Mouse (Mus musculus) neural tube, embryonic 13.5 days (tissue): Measurements from ENCODE around the gene Ankrd40. TPM values are rescaled to one million over a fixed set of nuclear protein-coding genes. Genes with fewer than 3 reads are reported as not detected.

ENCODE experiments used
- ATAC-seq: fragments of 200-750 bp; cut with Nextera tagmentation; 2 replicates; pipeline ENCODE4 v1.8.0; 2017; ENCODE audit warnings: low read depth, mild to moderate bottlenecking, moderate TSS enrichment, moderate library complexity
- H3K27ac ChIP-seq: fragments of 300-500 bp; sonication (generic); replicated peaks from 2 replicates; pipeline ENCODE4 v1.5.1; 2015; ENCODE audit warnings: moderate library complexity, mild to moderate bottlenecking, inconsistent platforms
- H3K27me3 ChIP-seq: fragments of 300-500 bp; sonication (generic); 2 replicates; pipeline ENCODE4 v1.6.1; 2015; ENCODE audit warnings: mild to moderate bottlenecking, inconsistent platforms
- H3K36me3 ChIP-seq: fragments of 300-500 bp; sonication (generic); 2 replicates; pipeline ENCODE4 v1.6.1; 2015; ENCODE audit warnings: mild to moderate bottlenecking, inconsistent platforms
- H3K4me1 ChIP-seq: fragments of 300-500 bp; sonication (generic); replicated peaks from 2 replicates; pipeline ENCODE4 v1.6.1; 2015; ENCODE audit warnings: inconsistent platforms
- H3K4me2 ChIP-seq: fragments of 300-500 bp; sonication (generic); 2 replicates; pipeline ENCODE4 v1.6.1; 2015; ENCODE audit warnings: inconsistent platforms, mild to moderate bottlenecking, moderate library complexity
- H3K4me3 ChIP-seq: fragments of 300-500 bp; sonication (generic); 2 replicates; pipeline ENCODE4 v1.5.1; 2015; ENCODE audit warnings: mild to moderate bottlenecking, inconsistent platforms
- H3K9ac ChIP-seq: fragments of 300-500 bp; sonication (generic); 2 replicates; pipeline ENCODE4 v1.6.1; 2015; ENCODE audit warnings: moderate library complexity, mild to moderate bottlenecking, inconsistent platforms
- H3K9me3 ChIP-seq: fragments of 300-500 bp; sonication (generic); 2 replicates; pipeline ENCODE4 v1.6.1; 2016; ENCODE audit warnings: inconsistent platforms
- WGBS: fragments of 180-500 bp; shearing (Covaris S2); methylation state at CpG from one replicate; pipeline ENCODE4 v1.1.7; 2015; 5-methylcytosine and 5-hydroxymethylcytosine counted together
- polyA plus RNA-seq: library from polyadenylated mRNA; unstranded; fragments of >200 nt; fragmentation: Nextera tagmentation; extraction: Ambion mirVana; gene quantifications from 2 replicates; pipeline ENCODE4 v1.2.1, GENCODE M21; 2015

Gene Ankrd40
- polyA plus RNA-seq, 1 experiment from 2014 or later: 21.8 TPM

- ATAC-seq: no peak
- Histone ChIP-seq H3K9ac (0 out of 2 replicates have a peak overlapping the region, but pooled peaks have one; percentile 99), H3K4me1 (peaks cover 55% of the 10 kb centered on the region), H3K36me3 (peaks cover 2% of the 10 kb centered on the region), H3K27ac (peak overlapping the region; percentile 100), H3K4me2 (peak overlapping the region; percentile 75), H3K27me3 (no peaks in the 10 kb centered on the region), H3K9me3 (no peaks in the 10 kb centered on the region), H3K4me3 (peak overlapping the region; percentile 75; the same call in 1 of the 2 replicates)
- WGBS: 46% methylated on average over 4 of the region's 4 CpGs
Observed at GRCm38 (mm10) chr11:94329270-94329891, 1.6 kb downstream of the Ankrd40 start.

- H3K4me2 ChIP-seq: peak overlapping the region; percentile 75
- no peak for ATAC-seq
- H3K27me3 ChIP-seq: no peaks in the 10 kb centered on the region
- H3K4me1 ChIP-seq: peaks cover 55% of the 10 kb centered on the region
- 97% methylated on average over 3 of the region's 3 CpGs for WGBS
- H3K36me3 ChIP-seq: peaks cover 9% of the 10 kb centered on the region
- no peak overlapping the region for H3K4me3 ChIP-seq
- H3K9me3 ChIP-seq: no peaks in the 10 kb centered on the region
- no peak overlapping the region for H3K27ac ChIP-seq
- H3K9ac ChIP-seq: peak overlapping the region; percentile 49
Observed at GRCm38 (mm10) chr11:94330211-94330610, 2.4 kb downstream of the Ankrd40 start.

GRCm38 (mm10) chr11:94332726-94333125, 4.9 kb downstream of the Ankrd40 start:
- H3K27ac ChIP-seq: no peak overlapping the region
- H3K9ac ChIP-seq: no peak overlapping the region
- no peak for ATAC-seq
- H3K4me3 ChIP-seq: no peak overlapping the region
- WGBS: 91% methylated on average over 6 of the region's 6 CpGs
- H3K4me2 ChIP-seq: no peak overlapping the region
- no peaks in the 10 kb centered on the region for H3K27me3 ChIP-seq
- H3K36me3 ChIP-seq: peaks cover 29% of the 10 kb centered on the region
- peaks cover 43% of the 10 kb centered on the region for H3K4me1 ChIP-seq
- H3K9me3 ChIP-seq: no peaks in the 10 kb centered on the region

DNA sequence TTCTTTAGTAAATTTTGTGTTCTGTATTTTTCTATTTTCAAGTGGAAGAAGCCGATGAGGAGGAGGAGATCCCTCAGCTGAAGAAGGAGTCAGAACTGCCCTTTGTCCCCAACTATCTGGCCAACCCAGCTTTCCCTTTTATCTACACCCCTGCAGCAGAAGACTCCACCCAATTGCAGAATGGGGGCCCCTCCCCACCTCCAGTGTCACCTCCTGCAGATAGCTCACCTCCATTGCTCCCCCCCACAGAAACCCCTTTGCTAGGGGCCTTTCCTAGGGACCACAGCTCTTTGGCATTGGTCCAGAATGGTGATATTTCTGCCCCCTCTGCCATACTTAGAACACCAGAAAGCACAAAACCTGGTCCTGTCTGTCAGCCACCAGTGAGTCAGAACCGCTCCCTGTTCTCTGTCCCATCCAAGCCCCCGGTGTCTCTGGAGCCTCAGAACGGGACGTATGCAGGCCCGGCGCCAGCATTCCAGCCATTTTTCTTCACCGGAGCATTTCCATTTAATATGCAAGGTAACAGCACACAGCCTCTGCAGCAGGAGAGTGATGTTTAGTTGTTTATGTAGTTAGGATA, 6.7 kb downstream of the Ankrd40 start:
- WGBS: 91% methylated on average over 8 of the region's 8 CpGs
- ATAC-seq: no peak
- Histone ChIP-seq H3K9me3 (no peaks in the 10 kb centered on the region), H3K36me3 (peaks cover 45% of the 10 kb centered on the region), H3K27ac (no peak overlapping the region), H3K9ac (no peak overlapping the region), H3K4me3 (no peak overlapping the region), H3K27me3 (no peaks in the 10 kb centered on the region), H3K4me1 (peaks cover 33% of the 10 kb centered on the region), H3K4me2 (no peak overlapping the region)

GRCm38 (mm10) chr11:94336551-94336950, 8.8 kb downstream of the Ankrd40 start:
- H3K27ac ChIP-seq: no peak overlapping the region
- no peaks in the 10 kb centered on the region for H3K27me3 ChIP-seq
- H3K9ac ChIP-seq: no peak overlapping the region
- H3K4me2 ChIP-seq: no peak overlapping the region
- H3K4me3 ChIP-seq: no peak overlapping the region
- peaks cover 51% of the 10 kb centered on the region for H3K36me3 ChIP-seq
- no peaks in the 10 kb centered on the region for H3K9me3 ChIP-seq
- peaks cover 30% of the 10 kb centered on the region for H3K4me1 ChIP-seq
- ATAC-seq: no peak

- Histone ChIP-seq H3K4me2 (no peak overlapping the region), H3K27me3 (no peaks in the 10 kb centered on the region), H3K27ac (no peak overlapping the region), H3K36me3 (peaks cover 51% of the 10 kb centered on the region), H3K4me1 (peaks cover 35% of the 10 kb centered on the region), H3K4me3 (no peak overlapping the region), H3K9me3 (no peaks in the 10 kb centered on the region), H3K9ac (no peak overlapping the region)
- no peak for ATAC-seq
- WGBS: 93% methylated on average over 2 of the region's 2 CpGs
Observed at GRCm38 (mm10) chr11:94338347-94338746, 10.5 kb downstream of the Ankrd40 start.

GRCm38 (mm10) chr11:94339732-94340585, 12.2 kb downstream of the Ankrd40 start:
- no peak overlapping the region for H3K27ac ChIP-seq
- H3K4me1 ChIP-seq: peaks cover 45% of the 10 kb centered on the region
- no peaks in the 10 kb centered on the region for H3K27me3 ChIP-seq
- WGBS: 55% methylated on average over 18 of the region's 18 CpGs
- no peak overlapping the region for H3K9ac ChIP-seq
- H3K4me2 ChIP-seq: no peak overlapping the region
- no peaks in the 10 kb centered on the region for H3K9me3 ChIP-seq
- no peak overlapping the region for H3K4me3 ChIP-seq
- peaks cover 44% of the 10 kb centered on the region for H3K36me3 ChIP-seq
- peak; percentile 89 for ATAC-seq

DNA sequence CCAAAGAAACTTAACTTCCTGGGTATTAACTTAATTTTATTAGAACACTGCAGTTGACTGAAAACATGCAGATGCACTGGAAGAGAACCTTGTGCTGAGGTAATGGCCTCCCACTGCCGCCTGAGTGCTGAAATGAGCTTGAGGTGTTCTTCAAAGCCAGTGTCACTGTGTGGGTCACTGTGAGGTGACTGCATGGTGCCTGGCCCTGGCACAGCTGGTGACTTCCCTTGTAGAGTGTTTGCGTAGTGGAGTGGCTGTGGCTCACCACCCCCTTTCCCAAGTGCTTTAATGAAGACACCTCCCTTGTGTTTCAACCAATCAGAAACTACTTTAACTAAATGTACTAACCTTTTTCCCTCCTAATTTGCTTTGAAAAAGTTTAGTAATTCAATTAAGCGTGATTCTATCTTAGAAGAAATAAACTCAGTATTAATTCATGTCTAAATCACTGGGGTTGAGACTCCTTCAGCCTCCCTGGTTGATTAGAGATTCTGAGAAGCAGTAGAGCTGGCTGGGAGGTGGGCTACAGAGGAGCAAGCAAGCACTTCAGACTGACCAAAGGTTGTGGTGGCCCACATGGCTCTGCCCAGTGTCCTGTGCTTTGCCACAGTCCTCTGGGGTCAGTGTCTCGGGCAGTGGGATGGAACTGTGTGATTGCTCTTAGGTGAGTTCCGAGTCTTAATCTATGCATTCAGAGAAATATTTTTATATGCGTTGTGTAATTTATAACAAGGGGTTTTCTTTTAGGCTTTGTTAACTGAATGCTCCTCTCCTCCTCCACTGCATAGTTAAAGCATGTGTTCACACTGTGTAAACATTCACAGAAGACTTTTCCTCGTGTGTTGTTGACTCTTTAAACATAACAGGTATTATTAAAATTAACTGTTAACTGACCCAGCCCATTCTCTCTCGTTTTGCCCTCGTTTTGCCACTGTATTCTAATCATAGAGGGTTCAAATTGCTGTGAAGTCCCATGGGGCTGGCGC, 13.4 kb downstream of the Ankrd40 start:
- Histone ChIP-seq H3K27ac (peak overlapping the region; percentile 49), H3K9ac (0 out of 2 replicates have a peak overlapping the region, but pooled peaks have one; percentile 38), H3K4me2 (no peak overlapping the region), H3K27me3 (no peaks in the 10 kb centered on the region), H3K36me3 (peaks cover 32% of the 10 kb centered on the region), H3K4me3 (no peak overlapping the region), H3K9me3 (no peaks in the 10 kb centered on the region), H3K4me1 (peaks cover 45% of the 10 kb centered on the region)
- 51% methylated on average over 10 of the region's 10 CpGs for whole genome bisulfite sequencing
- ATAC-seq: no peak

- Histone ChIP-seq H3K36me3 (peaks cover 26% of the 10 kb centered on the region), H3K9me3 (no peaks in the 10 kb centered on the region), H3K4me2 (no peak overlapping the region), H3K4me1 (peaks cover 45% of the 10 kb centered on the region), H3K27ac (peak overlapping the region; percentile 49), H3K9ac (peak overlapping the region; percentile 38; the same call in 1 of the 2 replicates), H3K4me3 (no peak overlapping the region), H3K27me3 (no peaks in the 10 kb centered on the region)
- 8% methylated on average over 13 of the region's 13 CpGs for WGBS
- no peak for ATAC-seq
Observed at GRCm38 (mm10) chr11:94342114-94342905, 14.5 kb downstream of the Ankrd40 start.

DNA sequence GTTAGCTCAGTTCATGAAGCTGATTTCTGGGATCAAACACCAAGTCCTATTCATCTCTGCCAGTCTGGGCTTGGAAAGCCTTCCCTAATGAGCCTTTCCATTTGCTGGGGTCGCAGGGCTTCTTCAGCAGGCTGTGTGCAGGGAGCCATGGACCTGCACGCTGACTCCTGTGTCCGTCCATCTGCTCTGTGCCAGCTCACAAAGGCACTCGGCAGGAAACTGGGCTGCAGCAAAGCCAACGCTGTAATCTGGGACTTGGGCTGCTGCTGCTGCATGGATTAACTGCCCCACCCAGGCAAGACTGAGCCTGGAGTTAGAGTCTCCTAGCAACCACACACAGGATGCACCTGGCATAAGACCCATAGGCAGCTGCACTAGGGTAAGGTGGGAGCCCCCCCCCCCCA, 16.2 kb downstream of the Ankrd40 start:
- ATAC-seq: no peak
- Histone ChIP-seq H3K27ac (peak overlapping the region; percentile 42; the same call in 1 of the 2 replicates), H3K9me3 (no peaks in the 10 kb centered on the region), H3K36me3 (peaks cover 11% of the 10 kb centered on the region), H3K4me2 (no peak overlapping the region), H3K27me3 (no peaks in the 10 kb centered on the region), H3K4me1 (peaks cover 45% of the 10 kb centered on the region), H3K4me3 (no peak overlapping the region), H3K9ac (peak overlapping the region; percentile 39)
- 13% methylated on average over 5 of the region's 5 CpGs for WGBS

DNA sequence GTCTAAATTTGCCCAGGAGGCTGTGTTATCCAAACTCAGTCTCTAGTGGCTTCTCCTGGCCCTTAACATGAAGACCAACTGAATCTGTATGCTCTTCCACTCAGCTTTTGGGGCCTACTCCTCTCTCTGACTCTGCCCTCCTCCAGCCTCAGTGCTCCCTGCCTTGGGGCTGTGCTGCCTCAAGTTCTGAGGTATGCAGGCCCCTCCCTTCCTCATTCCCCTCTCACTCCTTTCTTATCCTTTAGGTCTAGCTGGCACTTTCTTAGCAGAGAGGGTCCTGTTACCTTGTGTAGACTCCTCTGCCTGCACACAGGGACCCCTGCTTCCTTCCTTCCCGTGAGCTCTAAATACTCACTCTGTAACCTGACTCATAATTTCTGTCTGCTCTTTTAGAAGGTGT, 16.7 kb downstream of the Ankrd40 start:
- 52% methylated on average over 1 of the region's 1 CpGs for WGBS
- ATAC-seq: no peak
- no peaks in the 10 kb centered on the region for H3K27me3 ChIP-seq
- H3K9ac ChIP-seq: no peak overlapping the region
- H3K27ac ChIP-seq: 0 out of 2 replicates have a peak overlapping the region, but pooled peaks have one; percentile 1
- H3K4me2 ChIP-seq: no peak overlapping the region
- H3K36me3 ChIP-seq: peaks cover 6% of the 10 kb centered on the region
- no peak overlapping the region for H3K4me3 ChIP-seq
- no peaks in the 10 kb centered on the region for H3K9me3 ChIP-seq
- peaks cover 45% of the 10 kb centered on the region for H3K4me1 ChIP-seq
